Mouse (Mus musculus): Measurements from ENCODE around the gene Gm20671. TPM values are rescaled to one million over a fixed set of nuclear protein-coding genes. Genes with fewer than 3 reads are reported as not detected.

The Gm20671 gene
- not detected for polyA plus RNA-seq (2015; fragmentation: Illumina TruSeq; extraction: RNeasy Lipid Tissue Mini Kit (QIAGEN cat#74804); ENCODE audit: insufficient read depth, low replicate concordance)

GRCm38 (mm10) chr5:32827009-32827408 lies at the start of gene Gm20671:
Gene Gm20671, minus strand, starts transcription at chr5:32827109.

GRCm38 (mm10) chr5:32863253-32864228 lies 36.6 kb upstream of the Gm20671 start, which contains the start of gene Depdc5:
Gene Depdc5, plus strand, starts transcription at chr5:32863701.

GRCm38 (mm10) chr5:32853731-32854507 lies 27.0 kb upstream of the Gm20671 start, which contains the start of gene Prr14l:
Gene Prr14l, minus strand, starts transcription at chr5:32854256.

GRCm38 (mm10) chr5:32785313-32785915 lies 41.5 kb downstream of the Gm20671 start, which contains the start of gene Pisd:
Gene Pisd, minus strand, starts transcription at chr5:32785646.

Other genes with a start within 250 kb of the Gm20671 start
- 10.0 TPM for gene Yes1, start 215.9 kb downstream of the Gm20671 start, polyA plus RNA-seq (2015; fragmentation: Illumina TruSeq; extraction: RNeasy Lipid Tissue Mini Kit (QIAGEN cat#74804); ENCODE audit: insufficient read depth, low replicate concordance)
- 26.2 TPM for gene Pisd, start 41.5 kb downstream of the Gm20671 start, polyA plus RNA-seq (2015; fragmentation: Illumina TruSeq; extraction: RNeasy Lipid Tissue Mini Kit (QIAGEN cat#74804); ENCODE audit: insufficient read depth, low replicate concordance)
- 33.1 TPM for gene Prr14l, start 27.1 kb upstream of the Gm20671 start, polyA plus RNA-seq (2015; fragmentation: Illumina TruSeq; extraction: RNeasy Lipid Tissue Mini Kit (QIAGEN cat#74804); ENCODE audit: insufficient read depth, low replicate concordance)
- 43.6 TPM for gene Depdc5, start 36.6 kb upstream of the Gm20671 start, polyA plus RNA-seq (2015; fragmentation: Illumina TruSeq; extraction: RNeasy Lipid Tissue Mini Kit (QIAGEN cat#74804); ENCODE audit: insufficient read depth, low replicate concordance)
- gene Ywhah, start 191.7 kb upstream of the Gm20671 start, polyA plus RNA-seq (2015; fragmentation: Illumina TruSeq; extraction: RNeasy Lipid Tissue Mini Kit (QIAGEN cat#74804); ENCODE audit: insufficient read depth, low replicate concordance): 299 TPM